Mouse (Mus musculus) liver, postnatal 0 days (tissue): ENCODE results near the gene Psmb2. TPM values are rescaled to one million over a fixed set of nuclear protein-coding genes. Genes with fewer than 3 reads are reported as not detected.

Source experiments
- ATAC-seq: fragments of 200-750 bp; cut with Nextera tagmentation; 2 replicates; pipeline ENCODE4 v1.8.0; 2017; ENCODE audit warnings: mild to moderate bottlenecking, moderate library complexity
- DNase-seq: peaks from one replicate; pipeline ENCODE4 v3.0.0-alpha.2; 2016
- H3K27ac ChIP-seq: fragments of 300-500 bp; sonication (generic); 2 replicates; pipeline ENCODE4 v1.5.1; 2014; ENCODE audit warnings: antibody characterized with exemption, moderate library complexity, mild to moderate bottlenecking, low read depth
- H3K27me3 ChIP-seq: fragments of 300-500 bp; sonication (generic); 2 replicates; pipeline ENCODE4 v1.6.1; 2014; ENCODE audit warnings: low read length, control low read depth, mixed read lengths; ENCODE audit not compliant: insufficient read depth
- H3K36me3 ChIP-seq: fragments of 300-500 bp; sonication (generic); replicated peaks from 2 replicates; pipeline ENCODE4 v1.6.1; 2014; ENCODE audit warnings: mild to moderate bottlenecking, control low read depth, low read length, moderate library complexity, mixed read lengths; ENCODE audit not compliant: insufficient read depth
- H3K4me1 ChIP-seq: fragments of 300-500 bp; sonication (generic); 2 replicates; pipeline ENCODE4 v1.6.1; 2014; ENCODE audit warnings: antibody characterized with exemption, mild to moderate bottlenecking, control low read depth; ENCODE audit not compliant: insufficient read depth
- H3K4me2 ChIP-seq: fragments of 300-500 bp; sonication (generic); 2 replicates; pipeline ENCODE4 v1.6.1; 2014; ENCODE audit warnings: low read depth, mild to moderate bottlenecking, low read length, moderate library complexity, mixed read lengths
- H3K4me3 ChIP-seq: fragments of 300-500 bp; sonication (generic); 2 replicates; pipeline ENCODE4 v1.5.1; 2014; ENCODE audit warnings: low read depth, low read length
- H3K9ac ChIP-seq: fragments of 300-500 bp; sonication (generic); replicated peaks from 2 replicates; pipeline ENCODE4 v1.6.1; 2014; ENCODE audit warnings: mild to moderate bottlenecking, moderate library complexity
- H3K9me3 ChIP-seq: fragments of 300-500 bp; sonication (generic); 2 replicates; pipeline ENCODE4 v1.6.1; 2016; ENCODE audit warnings: mild to moderate bottlenecking, control low read depth, low read length, mixed read lengths
- CTCF ChIP-seq: sonication (generic); IDR thresholded peaks from 2 replicates; pipeline ENCODE4 v1.5.1; 2016; ENCODE audit warnings: antibody characterized with exemption, low read depth
- EP300 ChIP-seq: IDR thresholded peaks from 2 replicates; pipeline ENCODE4 v1.6.1; 2016; ENCODE audit warnings: antibody characterized with exemption, low read depth, mild to moderate bottlenecking
- WGBS: fragments of 180-500 bp; shearing (Covaris S2); extraction: QIAGEN DNeasy Blood & Tissue Kit; methylation state at CpG from one replicate; pipeline ENCODE4 v1.1.7; 2014; ENCODE audit not compliant: insufficient replicate concordance; 5-methylcytosine and 5-hydroxymethylcytosine counted together
- polyA plus RNA-seq: library from polyadenylated mRNA; unstranded; fragments of >200 nt; fragmentation: Nextera tagmentation; extraction: Ambion mirVana; gene quantifications from 2 replicates; pipeline ENCODE4 v1.2.1, GENCODE M21; 2015

The Psmb2 gene
- polyA plus RNA-seq, 1 experiment from 2014 or later = 239 TPM

DNA sequence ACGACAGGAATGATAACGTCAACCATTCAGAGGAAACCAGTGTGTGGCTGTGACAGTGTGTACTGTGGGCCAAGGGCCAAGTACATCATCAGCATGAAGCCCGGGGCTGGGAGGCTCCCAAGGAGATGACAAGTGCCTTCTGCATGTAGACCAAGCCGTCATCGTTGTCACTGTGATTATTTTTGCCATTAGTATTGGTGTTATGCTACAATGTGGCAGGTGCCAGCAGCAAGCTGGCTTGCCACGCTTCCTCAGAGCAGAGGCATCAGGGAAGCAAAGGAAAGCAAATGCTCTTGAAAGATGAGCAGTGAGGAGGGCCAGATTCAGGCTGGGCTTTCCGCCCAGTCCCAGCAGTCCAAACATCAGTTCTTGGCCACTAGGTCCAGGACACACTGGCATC lies 16.2 kb upstream of the Psmb2 start:
- TF ChIP-seq EP300 (no peak), CTCF (no peak)
- WGBS = 70% methylated on average over 7 of the region's 7 CpGs
- H3K27ac ChIP-seq = no peak overlapping the region
- no peaks in the 10 kb centered on the region for H3K4me1 ChIP-seq
- no peak overlapping the region for H3K4me3 ChIP-seq
- no peak overlapping the region for H3K4me2 ChIP-seq
- DNase-seq (no peak), ATAC-seq (no peak)
- no peaks in the 10 kb centered on the region for H3K27me3 ChIP-seq
- no peaks in the 10 kb centered on the region for H3K36me3 ChIP-seq
- H3K9me3 ChIP-seq = no peaks in the 10 kb centered on the region; the same call in 1 of the 2 replicates
- H3K9ac ChIP-seq = no peak overlapping the region

- Histone ChIP-seq H3K4me3 (no peak overlapping the region), H3K27me3 (no peaks in the 10 kb centered on the region), H3K4me2 (no peak overlapping the region), H3K27ac (no peak overlapping the region), H3K36me3 (no peaks in the 10 kb centered on the region), H3K9ac (no peak overlapping the region), H3K4me1 (no peaks in the 10 kb centered on the region), H3K9me3 (no peaks in the 10 kb centered on the region; the same call in none of the 2 replicates)
- ATAC-seq (no peak), DNase-seq (no peak)
- 86% methylated on average over 2 of the region's 2 CpGs for WGBS
- TF ChIP-seq CTCF (peak; percentile 46), EP300 (no peak)
Measured at GRCm38 (mm10) chr4:126667075-126667474, 10.4 kb upstream of the Psmb2 start.

DNA sequence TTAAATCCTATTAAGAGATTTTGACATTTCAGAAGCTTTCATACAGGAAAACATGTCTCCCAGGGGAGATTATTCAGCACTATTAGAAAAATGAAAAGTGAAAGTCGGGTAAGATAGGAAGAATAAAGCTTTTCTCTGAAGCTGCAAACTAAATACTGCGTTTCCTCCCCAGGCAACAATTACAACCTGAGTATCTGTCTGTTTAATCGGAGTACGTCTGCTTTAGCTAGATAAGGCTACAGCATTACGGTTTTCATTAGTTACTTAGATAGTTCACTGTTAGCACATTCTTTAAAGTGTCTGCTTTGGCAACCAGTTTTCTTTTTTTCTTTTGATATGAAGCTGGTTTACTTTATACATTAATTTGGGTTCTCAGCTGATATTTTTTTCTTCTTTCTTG lies 4.9 kb downstream of the Psmb2 start:
- no peak overlapping the region for H3K27ac ChIP-seq
- peaks cover 7% of the 10 kb centered on the region; the same call in 1 of the 2 replicates for H3K4me1 ChIP-seq
- H3K27me3 ChIP-seq = no peaks in the 10 kb centered on the region
- peaks cover 27% of the 10 kb centered on the region for H3K36me3 ChIP-seq
- 44% methylated on average over 5 of the region's 5 CpGs for WGBS
- H3K4me3 ChIP-seq = no peak overlapping the region
- ATAC-seq = no peak
- TF ChIP-seq EP300 (peak; percentile 71), CTCF (no peak)
- H3K4me2 ChIP-seq = peak overlapping the region; percentile 58
- DNase-seq = no peak
- H3K9me3 ChIP-seq = no peaks in the 10 kb centered on the region
- 0 out of 2 replicates have a peak overlapping the region, but pooled peaks have one; percentile 2 for H3K9ac ChIP-seq

DNA sequence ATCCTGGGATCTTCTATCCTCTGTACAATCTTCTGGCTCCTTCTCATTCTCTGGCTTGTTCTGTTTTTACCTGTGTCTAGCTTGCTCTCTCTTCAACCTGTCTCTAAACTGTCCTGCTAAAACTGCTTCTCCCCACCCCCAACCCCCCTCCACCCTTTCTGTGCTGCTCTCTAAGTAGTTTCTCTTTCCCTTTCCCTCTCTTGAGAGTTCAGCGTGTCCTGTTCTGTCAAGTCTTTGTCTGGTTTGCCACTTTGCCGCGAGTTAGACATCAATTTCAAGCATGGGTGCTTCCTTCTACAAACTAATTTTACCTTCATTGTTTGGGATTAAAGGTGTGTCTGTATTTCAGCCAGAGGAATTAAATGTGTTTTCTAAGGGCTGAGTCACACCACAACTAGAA lies 5.7 kb downstream of the Psmb2 start:
- Histone ChIP-seq H3K4me2 (peak overlapping the region; percentile 18; the same call in 1 of the 2 replicates), H3K36me3 (peaks cover 34% of the 10 kb centered on the region), H3K9ac (no peak overlapping the region), H3K27me3 (no peaks in the 10 kb centered on the region), H3K4me1 (peaks cover 7% of the 10 kb centered on the region; the same call in 1 of the 2 replicates), H3K9me3 (no peaks in the 10 kb centered on the region), H3K27ac (peak overlapping the region; percentile 19; the same call in 1 of the 2 replicates), H3K4me3 (no peak overlapping the region)
- 61% methylated on average over 3 of the region's 3 CpGs for WGBS
- ATAC-seq (no peak), DNase-seq (no peak)
- no peak for TF ChIP-seq EP300
- no peak for TF ChIP-seq CTCF

DNA sequence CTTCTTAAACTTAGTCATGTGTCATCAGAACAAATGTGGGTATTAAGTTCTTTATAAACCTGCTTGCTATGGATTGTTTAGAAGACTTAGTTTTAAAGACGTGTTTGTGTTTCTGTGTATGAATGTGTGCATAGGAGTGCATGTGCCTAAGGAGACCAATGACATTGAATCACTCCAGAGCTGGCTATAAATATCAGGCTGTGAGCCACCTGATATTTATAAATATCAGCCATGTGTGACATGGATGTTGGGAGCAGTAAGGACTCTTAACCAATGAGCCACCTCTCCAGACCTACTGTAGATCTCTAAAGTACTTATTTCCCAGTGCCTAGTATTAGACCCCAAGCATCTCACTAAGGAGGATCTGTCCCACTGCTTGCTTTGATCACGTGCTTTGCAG lies 12.0 kb downstream of the Psmb2 start:
- H3K9me3 ChIP-seq = no peaks in the 10 kb centered on the region

DNA sequence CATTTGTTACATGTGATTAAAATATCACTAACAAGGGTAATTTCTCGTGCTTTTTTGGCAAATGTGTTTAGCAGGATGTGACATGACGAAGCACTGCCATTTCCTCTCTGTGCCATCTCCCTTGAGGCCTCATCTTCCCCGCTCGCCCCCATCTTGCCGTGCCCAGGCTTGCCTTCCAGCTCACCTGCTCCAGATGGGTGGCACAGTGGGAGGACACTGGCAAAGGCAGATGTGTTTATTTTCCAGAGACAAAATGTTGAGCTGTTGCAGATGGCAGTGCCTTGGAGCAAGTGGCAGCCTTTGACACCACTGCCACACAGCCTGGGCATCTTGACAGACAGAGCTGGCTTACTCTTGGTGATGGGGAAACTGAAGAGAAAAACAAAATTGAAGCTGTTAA lies 15.6 kb downstream of the Psmb2 start:
- Histone ChIP-seq H3K27ac (no peak overlapping the region), H3K27me3 (no peaks in the 10 kb centered on the region), H3K4me1 (no peaks in the 10 kb centered on the region), H3K4me2 (no peak overlapping the region), H3K9me3 (no peaks in the 10 kb centered on the region), H3K4me3 (no peak overlapping the region), H3K9ac (no peak overlapping the region), H3K36me3 (peaks cover 36% of the 10 kb centered on the region)
- no peak for TF ChIP-seq CTCF
- no peak for TF ChIP-seq EP300
- DNase-seq = no peak
- ATAC-seq = no peak
- 81% methylated on average over 5 of the region's 5 CpGs for WGBS

More for the DNA sequence above, 12.0 kb downstream of the Psmb2 start:
- DNase-seq = no peak
- Histone ChIP-seq H3K4me2 (no peak overlapping the region), H3K9ac (no peak overlapping the region), H3K27ac (no peak overlapping the region), H3K4me3 (no peak overlapping the region), H3K36me3 (peaks cover 63% of the 10 kb centered on the region), H3K4me1 (no peaks in the 10 kb centered on the region), H3K27me3 (no peaks in the 10 kb centered on the region)
- no peak for ATAC-seq
- TF ChIP-seq EP300 = no peak
- no peak for TF ChIP-seq CTCF
- WGBS = 84% methylated on average over 2 of the region's 2 CpGs

GRCm38 (mm10) chr4:126696908-126697307 lies 19.5 kb downstream of the Psmb2 start:
- TF ChIP-seq CTCF = no peak
- H3K4me3 ChIP-seq = no peak overlapping the region
- H3K9ac ChIP-seq = no peak overlapping the region
- H3K27ac ChIP-seq = no peak overlapping the region
- no peak overlapping the region for H3K4me2 ChIP-seq
- H3K9me3 ChIP-seq = no peaks in the 10 kb centered on the region
- H3K36me3 ChIP-seq = peaks cover 31% of the 10 kb centered on the region
- no peak for ATAC-seq
- no peak for DNase-seq
- H3K27me3 ChIP-seq = no peaks in the 10 kb centered on the region
- WGBS = 84% methylated on average over 4 of the region's 4 CpGs
- no peaks in the 10 kb centered on the region for H3K4me1 ChIP-seq
